Mouse (Mus musculus) ES-Bruce4 (cell line): ENCODE data around the gene Tor1b. TPM values are rescaled to one million over a fixed set of nuclear protein-coding genes. Genes with fewer than 3 reads are reported as not detected.
"Not testable (repeated sequence)": the region's sequence is repeated elsewhere in the genome, so short reads cannot be mapped to it uniquely, and the experiment has no call there.

Experiments used
- H3K27ac ChIP-seq: 2 replicates; pipeline ENCODE4 v1.5.1; 2012; ENCODE audit warnings: low read length, inconsistent platforms; ENCODE audit not compliant: insufficient read depth
- H3K27me3 ChIP-seq: 2 replicates; pipeline ENCODE4 v1.6.1; 2012; ENCODE audit warnings: mild to moderate bottlenecking, low read length, inconsistent platforms; ENCODE audit not compliant: control insufficient read depth, poor library complexity, insufficient read depth, severe bottlenecking
- H3K36me3 ChIP-seq: 2 replicates; pipeline ENCODE4 v1.6.1; 2012; ENCODE audit warnings: inconsistent platforms, mild to moderate bottlenecking, low read length, moderate library complexity; ENCODE audit not compliant: control insufficient read depth, poor library complexity, insufficient read depth, severe bottlenecking
- H3K4me1 ChIP-seq: one replicate; pipeline ENCODE4 v1.8.1; 2011; ENCODE audit warnings: low read length; ENCODE audit not compliant: control insufficient read depth, insufficient read depth
- H3K4me3 ChIP-seq: 2 replicates; pipeline ENCODE4 v1.5.1; 2011; ENCODE audit warnings: low read depth, mild to moderate bottlenecking, low read length
- H3K9ac ChIP-seq: 2 replicates; pipeline ENCODE4 v1.6.1; 2012; ENCODE audit warnings: low read depth, mild to moderate bottlenecking, inconsistent platforms; ENCODE audit not compliant: poor library complexity, severe bottlenecking
- H3K9me3 ChIP-seq: replicated peaks from 2 replicates; pipeline ENCODE4 v1.6.1; 2012; ENCODE audit warnings: mild to moderate bottlenecking, low read length, inconsistent platforms; ENCODE audit not compliant: control insufficient read depth, poor library complexity, insufficient read depth, severe bottlenecking
- CTCF ChIP-seq: IDR thresholded peaks from one replicate; pipeline ENCODE4 v1.8.1; 2011; ENCODE audit warnings: low read depth, low read length
- EP300 ChIP-seq: IDR thresholded peaks from 2 replicates; pipeline ENCODE4 v1.6.1; 2011; ENCODE audit warnings: low read depth, low read length; ENCODE audit not compliant: insufficient read depth
- POLR2A ChIP-seq: IDR thresholded peaks from one replicate; pipeline ENCODE4 v1.8.1; 2011; ENCODE audit warnings: low read length; ENCODE audit not compliant: insufficient read depth
- polyA plus RNA-seq: library from polyadenylated mRNA; stranded (reverse); fragments of >200 nt; gene quantifications from 2 replicates; pipeline ENCODE4 v1.2.4, GENCODE M21; 2011; ENCODE audit warnings: low read depth; ENCODE audit not compliant: missing spikeins, insufficient read depth, insufficient read length

Gene Tor1b
- polyA plus RNA-seq, 1 experiment = 22.3 TPM

DNA sequence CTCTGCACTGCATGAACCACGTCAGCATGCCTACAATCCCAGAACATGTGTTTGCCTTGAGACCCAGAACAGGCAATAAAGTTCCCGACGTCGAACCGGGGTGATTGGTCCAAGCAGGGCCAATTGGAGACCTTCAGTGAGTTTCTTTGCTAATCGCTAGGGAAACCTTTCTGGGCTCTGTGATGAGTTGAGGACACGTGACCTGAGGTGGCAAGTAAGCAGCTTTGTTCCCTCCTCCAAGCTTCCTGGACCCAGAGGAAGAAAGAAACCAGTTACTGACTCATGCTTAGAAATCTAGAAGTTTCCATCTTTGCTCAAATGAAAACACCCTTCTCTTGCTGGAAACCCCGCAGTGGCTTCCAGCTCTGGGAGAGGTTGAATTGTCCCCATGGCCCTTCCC, 39.7 kb upstream of the Tor1b start:
- Histone ChIP-seq H3K27me3 (no peaks in the 10 kb centered on the region), H3K9ac (no peak overlapping the region), H3K4me1 (no peaks in the 10 kb centered on the region), H3K4me3 (no peak overlapping the region), H3K9me3 (no peaks in the 10 kb centered on the region), H3K27ac (no peak overlapping the region), H3K36me3 (no peaks in the 10 kb centered on the region)
- TF ChIP-seq CTCF (no peak), EP300 (no peak), POLR2A (no peak)

DNA sequence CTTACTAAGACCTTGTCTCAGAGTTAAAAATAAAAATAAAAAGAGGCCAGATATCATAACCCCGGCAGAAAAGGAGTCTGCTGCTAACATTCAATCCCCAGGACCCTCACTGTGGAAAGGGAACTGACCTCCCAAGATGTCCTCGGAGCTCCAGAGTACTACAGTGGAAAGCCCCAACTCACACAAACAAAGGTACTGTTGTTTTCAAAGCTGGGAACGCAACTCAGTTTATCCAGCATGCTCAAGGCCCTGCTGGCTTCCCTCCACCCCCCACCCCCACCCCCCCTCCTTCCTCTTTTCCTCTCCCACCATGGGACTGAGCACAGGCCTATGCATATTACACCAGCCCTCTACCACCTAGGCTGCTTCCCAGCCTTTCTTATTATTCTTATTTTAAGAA, 37.9 kb upstream of the Tor1b start:
- no peaks in the 10 kb centered on the region for H3K27me3 ChIP-seq
- no peaks in the 10 kb centered on the region for H3K9me3 ChIP-seq
- no peaks in the 10 kb centered on the region for H3K36me3 ChIP-seq
- peaks cover 2% of the 10 kb centered on the region for H3K4me1 ChIP-seq
- H3K9ac ChIP-seq = no peak overlapping the region
- no peak overlapping the region for H3K27ac ChIP-seq
- no peak overlapping the region for H3K4me3 ChIP-seq
- no peak for TF ChIP-seq EP300
- no peak for TF ChIP-seq POLR2A
- TF ChIP-seq CTCF = no peak

GRCm38 (mm10) chr2:30915376-30915775, 37.4 kb upstream of the Tor1b start:
- Histone ChIP-seq H3K4me1 (peaks cover 4% of the 10 kb centered on the region), H3K36me3 (no peaks in the 10 kb centered on the region), H3K27ac (no peak overlapping the region), H3K9me3 (no peaks in the 10 kb centered on the region), H3K27me3 (no peaks in the 10 kb centered on the region), H3K4me3 (no peak overlapping the region), H3K9ac (no peak overlapping the region)
- TF ChIP-seq CTCF = no peak
- no peak for TF ChIP-seq POLR2A
- TF ChIP-seq EP300 = no peak

- H3K9me3 ChIP-seq, H3K27me3 ChIP-seq, H3K36me3 ChIP-seq: not testable (repeated sequence)
Measured at GRCm38 (mm10) chr2:30915933-30916332, 36.8 kb upstream of the Tor1b start.

DNA sequence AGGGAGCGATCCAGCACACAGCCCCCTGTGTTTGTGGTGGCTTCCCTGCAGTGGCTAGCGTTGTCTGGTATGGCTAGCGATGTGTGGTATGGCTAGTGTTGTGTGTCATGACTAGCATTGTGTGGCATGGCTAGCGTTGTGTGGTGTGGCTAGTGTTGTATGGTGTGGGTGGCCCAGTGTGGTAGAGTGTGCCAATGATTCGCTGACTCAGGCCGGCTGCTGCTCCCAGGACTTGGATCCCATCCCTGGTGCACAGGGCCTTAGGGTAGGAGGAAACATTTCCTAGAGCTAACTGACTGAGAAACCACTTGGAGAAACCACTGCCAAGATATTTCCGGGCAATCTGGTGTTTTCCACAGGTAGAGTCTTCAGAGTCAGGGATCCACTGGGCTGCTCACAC, 35.1 kb upstream of the Tor1b start:
- H3K9ac ChIP-seq = no peak overlapping the region
- H3K4me3 ChIP-seq = no peak overlapping the region
- H3K27me3 ChIP-seq = no peaks in the 10 kb centered on the region
- H3K9me3 ChIP-seq = no peaks in the 10 kb centered on the region
- H3K4me1 ChIP-seq = peaks cover 4% of the 10 kb centered on the region
- TF ChIP-seq CTCF = no peak
- no peak for TF ChIP-seq POLR2A
- TF ChIP-seq EP300 = no peak
- no peak overlapping the region for H3K27ac ChIP-seq
- H3K36me3 ChIP-seq = no peaks in the 10 kb centered on the region

More at GRCm38 (mm10) chr2:30915933-30916332, 36.8 kb upstream of the Tor1b start:
- not testable (repeated sequence) for H3K27ac ChIP-seq, H3K4me3 ChIP-seq, H3K4me1 ChIP-seq, H3K9ac ChIP-seq

DNA sequence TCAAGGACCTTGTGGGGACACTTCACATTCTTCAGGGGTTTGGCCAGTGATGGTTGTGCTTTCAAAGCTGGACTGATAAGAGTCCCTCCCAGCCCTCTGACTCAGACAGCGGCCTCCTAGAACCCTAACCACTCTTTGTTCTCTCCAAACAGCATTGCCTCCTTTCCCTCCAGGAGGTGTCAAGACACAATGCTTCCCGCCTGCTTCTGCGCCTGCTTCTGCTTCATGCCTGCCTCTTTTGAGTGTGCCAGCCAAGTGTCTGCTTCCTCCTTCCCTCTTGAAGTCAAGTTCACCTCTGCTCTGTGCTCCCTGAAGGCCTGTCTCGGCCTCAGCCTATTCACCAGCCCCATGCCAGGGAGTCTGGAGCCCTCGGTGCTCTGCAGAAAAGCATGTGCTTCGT, 34.6 kb upstream of the Tor1b start:
- no peaks in the 10 kb centered on the region for H3K27me3 ChIP-seq
- no peaks in the 10 kb centered on the region for H3K9me3 ChIP-seq
- H3K4me3 ChIP-seq = no peak overlapping the region
- peaks cover 4% of the 10 kb centered on the region for H3K4me1 ChIP-seq
- H3K36me3 ChIP-seq = no peaks in the 10 kb centered on the region
- TF ChIP-seq CTCF (no peak), POLR2A (no peak), EP300 (no peak)
- H3K27ac ChIP-seq = no peak overlapping the region
- no peak overlapping the region for H3K9ac ChIP-seq
